Mouse (Mus musculus): ENCODE data around the gene Amotl1.

GRCm38 (mm10) chr9:14530004-14530403 lies 114.9 kb downstream of the Amotl1 start:
- no peak for TF ChIP-seq GATA1 (IDR thresholded peaks at IDR 0.05; ENCODE audit: borderline replicate concordance, low read length)
- no peak for TF ChIP-seq TAL1 (conservative IDR thresholded peaks at IDR 0.05; ENCODE audit: low read depth, low read length)
- TF ChIP-seq CTCF (IDR thresholded peaks at IDR 0.05; ENCODE audit: low read depth, low read length) = no peak
- no peak for TF ChIP-seq POLR2AphosphoS5 (IDR thresholded peaks at IDR 0.05; ENCODE audit: insufficient replicate concordance, low read depth, low read length)

Data from G1E (cell line).